Mouse (Mus musculus) kidney, adult 11 months (tissue): ENCODE measurements around the gene Sigirr.
A peak's percentile ranks its signal among the peaks of the same experiment; 100 is the strongest.

Experiments
- DNase-seq: peaks from one replicate; pipeline ENCODE4 v3.0.0; 2022

The Sigirr gene

DNA sequence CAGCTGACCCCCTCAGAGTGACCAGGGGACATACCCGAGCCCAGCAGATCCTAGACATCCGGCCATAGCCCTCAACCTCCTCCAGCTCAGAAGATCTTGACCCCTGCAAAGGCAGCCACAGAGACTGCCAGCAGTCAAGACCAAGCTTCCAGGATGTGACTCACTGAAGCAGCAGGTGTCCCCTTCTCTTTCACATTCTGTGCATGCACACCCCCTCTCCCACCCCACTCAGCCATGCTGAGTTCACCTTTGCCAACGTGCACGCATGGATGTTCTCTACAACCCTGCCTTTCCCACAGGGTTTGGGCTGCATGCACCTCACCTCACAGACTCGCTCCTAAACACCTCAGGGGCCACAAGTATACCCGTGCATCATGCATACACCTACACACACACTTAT is 4.4 kb downstream of the Sigirr start:
- DNase-seq: no peak

DNA sequence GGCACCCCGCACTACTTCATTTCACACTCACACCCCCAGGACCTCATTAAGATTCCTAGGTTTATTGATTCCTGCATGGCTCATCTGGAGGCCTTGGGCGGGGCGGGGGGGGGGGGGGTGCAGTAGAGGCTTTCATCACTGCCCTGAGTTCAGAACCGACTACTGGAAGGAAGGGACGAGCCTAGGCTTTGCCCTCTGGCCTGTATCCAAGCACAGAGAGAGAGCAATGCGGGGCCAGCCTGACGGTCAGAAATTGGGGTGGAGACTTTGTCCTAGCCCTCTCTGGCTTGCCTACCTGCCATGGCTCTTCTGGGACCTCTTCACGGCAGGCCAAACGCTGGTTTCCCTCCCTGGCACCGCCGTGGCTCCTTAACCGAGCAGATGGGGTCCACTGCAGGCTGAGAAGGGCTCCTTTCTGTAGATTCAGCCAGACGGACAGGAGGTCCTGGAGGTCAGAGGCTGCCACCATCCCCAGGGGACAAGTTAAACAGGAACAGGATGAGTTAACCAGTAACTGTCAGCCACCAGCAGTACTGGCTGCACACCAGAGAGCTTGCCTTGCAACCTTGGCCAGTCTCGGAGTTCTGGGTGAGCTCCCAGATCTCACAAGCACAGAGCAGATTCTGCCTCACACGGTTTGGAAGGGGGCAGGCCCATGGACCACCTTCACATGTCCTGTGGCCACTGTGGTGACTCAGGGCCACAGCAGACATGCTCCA is 5.7 kb downstream of the Sigirr start:
- peak; percentile 92 for DNase-seq

DNA sequence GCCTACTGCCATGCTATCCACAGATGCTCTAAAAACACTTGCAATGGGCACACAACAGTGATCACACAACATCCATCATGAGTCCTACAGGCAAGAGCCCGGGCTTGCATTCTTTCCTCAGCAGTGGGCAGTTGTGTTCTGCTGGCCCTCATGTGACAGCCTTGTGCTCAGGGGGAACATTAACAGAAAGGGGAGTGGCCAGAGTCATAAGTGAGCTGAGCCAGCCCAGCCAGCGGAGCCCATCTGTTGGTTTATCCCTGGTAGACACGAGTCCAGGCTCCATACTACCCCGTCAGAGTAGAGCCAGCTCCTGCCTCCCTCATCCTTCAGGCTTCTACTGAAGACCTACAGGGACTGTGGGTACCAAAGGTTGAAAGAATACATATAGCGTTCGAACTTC is 6.4 kb downstream of the Sigirr start:
- DNase-seq: peak; percentile 89

DNA sequence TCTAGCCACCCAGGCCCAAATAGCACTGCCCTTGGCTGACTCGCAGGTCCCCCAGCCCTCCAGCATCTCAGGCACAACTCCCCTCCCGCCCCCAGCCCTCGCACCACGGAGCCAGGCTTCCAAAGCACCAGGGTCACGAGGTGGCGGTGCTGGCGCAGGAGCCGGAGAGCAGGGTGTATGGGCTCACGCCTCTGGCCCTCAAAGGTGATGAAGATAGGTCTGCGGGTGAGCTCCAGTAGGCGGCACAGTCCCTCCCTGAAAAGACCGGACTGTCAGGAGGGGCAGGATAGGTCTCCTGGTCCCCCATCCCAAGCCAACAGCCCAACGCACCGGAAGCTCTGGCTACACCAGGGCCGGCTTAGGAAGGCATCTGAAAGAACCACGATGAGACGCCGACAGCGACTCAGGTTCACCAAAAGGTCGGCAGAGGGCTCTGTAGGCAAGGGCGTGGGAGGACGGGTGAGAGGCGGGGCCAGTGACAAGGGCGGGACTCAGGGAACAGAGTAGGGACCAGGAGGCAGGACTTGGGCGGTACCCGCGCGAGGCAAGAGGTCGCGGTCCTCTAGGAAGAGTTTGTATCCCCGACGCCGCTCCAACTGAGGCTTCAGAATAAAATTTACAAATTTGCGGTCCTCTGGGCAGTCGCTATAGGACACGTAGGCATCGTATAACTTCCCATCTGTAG is 8.2 kb downstream of the Sigirr start:
- peak; percentile 92 for DNase-seq

DNA sequence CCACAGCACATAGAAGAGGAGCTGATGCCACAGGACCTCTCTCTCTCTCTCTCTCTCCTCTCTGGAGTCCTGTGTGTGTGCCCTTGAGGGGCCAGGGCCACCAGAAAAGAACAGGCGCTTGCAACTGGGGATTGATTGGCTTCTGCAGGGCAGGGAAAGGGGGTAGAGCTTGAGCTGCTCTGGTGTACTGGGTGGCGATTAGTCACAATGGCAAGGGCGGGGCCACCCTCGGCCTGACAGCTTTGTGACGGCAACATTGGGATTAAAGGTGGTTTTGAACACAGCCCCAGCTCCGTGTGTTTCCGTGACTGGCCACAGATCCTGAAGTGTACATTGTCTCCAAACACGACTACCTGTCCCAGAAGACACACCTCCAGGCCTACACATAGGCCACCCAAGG is 10.1 kb downstream of the Sigirr start:
- no peak for DNase-seq

DNA sequence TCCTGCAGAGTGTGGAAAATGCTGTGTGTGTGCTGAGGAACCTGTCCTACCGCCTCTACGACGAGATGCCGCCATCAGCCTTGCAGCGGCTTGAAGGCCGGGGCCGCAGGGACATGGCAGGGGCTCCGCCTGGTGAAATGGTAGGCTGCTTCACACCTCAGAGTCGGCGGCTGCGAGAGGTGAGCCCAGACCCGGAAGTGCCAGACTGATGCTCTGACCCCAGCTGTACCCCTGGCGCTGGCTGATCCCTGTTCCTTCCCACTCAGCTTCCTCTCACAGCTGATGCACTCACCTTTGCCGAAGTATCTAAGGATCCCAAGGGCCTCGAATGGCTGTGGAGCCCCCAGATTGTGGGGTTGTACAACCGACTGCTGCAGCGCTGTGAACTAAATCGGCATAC is 11.9 kb downstream of the Sigirr start:
- no peak for DNase-seq

DNA sequence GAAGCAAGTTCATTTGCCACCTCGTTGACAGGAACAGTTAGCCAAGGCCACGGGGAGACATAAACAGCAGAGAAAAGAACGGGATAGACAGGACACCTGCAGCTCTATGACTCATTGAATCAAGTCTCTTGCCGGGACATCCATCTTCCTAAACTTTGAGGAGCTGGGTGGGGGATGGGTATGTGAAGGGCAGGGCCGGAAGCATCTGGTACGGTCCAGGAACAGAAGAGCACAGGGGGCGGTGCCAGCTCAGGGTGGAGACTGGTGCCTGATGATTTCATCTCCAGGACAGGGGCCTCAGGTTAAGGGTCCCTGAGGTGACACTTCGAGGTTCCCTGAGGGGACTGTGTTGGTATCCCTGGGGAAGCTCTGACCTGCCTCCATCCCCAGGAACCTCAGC is 12.5 kb downstream of the Sigirr start:
- no peak for DNase-seq

DNA sequence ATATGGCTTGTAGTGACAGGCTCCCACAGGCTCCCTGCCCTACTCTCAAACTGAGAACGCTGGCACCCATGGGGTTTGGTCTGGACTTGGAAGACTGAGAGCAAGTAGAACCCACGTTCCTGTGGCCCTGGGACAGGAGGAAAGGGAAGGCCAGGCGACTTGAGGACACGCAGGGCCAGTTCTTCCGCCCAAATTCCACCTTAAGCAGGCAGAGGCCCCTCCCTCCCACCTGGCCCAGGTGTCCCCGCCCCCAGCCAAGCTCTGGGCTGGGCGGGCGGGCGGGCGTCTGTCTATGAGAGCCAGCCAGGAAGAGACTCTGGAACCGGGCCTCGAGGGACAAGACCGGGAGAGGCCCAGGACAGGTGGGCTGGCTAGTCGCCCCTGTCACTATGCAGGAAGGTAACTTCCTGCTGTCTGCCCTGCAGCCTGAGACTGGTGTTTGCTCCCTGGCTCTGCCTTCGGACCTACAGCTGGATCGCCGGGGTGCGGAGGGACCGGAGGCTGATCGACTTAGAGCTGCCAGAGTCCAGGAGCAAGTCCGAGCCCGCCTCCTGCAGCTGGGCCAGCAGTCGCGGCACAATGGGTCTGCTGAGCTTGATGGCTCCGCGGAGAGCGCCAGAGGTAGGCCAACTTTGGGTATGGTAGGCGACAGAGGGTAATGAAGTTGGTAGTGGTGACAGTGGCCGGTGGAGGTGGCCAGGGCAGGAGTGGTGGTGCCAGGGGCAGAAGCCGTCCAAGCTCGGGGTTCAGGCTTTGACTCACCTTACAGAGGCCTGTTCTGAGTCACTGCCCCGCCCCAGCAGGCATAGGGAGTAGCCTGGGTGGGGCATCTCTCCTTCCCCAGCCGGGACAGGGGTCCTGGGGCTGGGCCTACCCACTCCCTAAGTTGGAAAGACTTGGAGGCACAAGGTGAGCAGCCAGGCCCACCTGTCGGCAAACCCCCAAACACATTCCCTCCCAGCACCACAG is 20.6 kb downstream of the Sigirr start:
- DNase-seq: peak; percentile 81

DNA sequence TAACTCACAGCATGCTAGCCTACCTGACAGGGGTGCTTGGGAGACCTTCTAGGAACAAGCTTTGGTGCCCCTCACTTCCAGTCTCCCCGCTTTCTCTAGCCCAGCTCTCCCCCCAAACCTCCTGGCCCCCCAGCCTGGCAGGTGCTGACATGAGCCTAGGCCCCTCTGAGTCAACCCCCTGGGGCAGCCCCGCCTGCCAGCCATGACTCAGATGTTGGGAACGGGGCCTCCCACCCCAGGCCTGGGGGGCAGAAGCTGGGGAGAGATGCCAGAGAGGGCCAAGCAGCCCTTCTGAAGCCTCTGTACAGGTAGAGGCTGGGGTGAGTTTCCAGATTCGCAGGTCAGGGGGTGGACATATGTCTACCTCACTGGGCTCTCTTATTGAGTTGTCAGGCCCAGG is 21.5 kb downstream of the Sigirr start:
- no peak for DNase-seq

DNA sequence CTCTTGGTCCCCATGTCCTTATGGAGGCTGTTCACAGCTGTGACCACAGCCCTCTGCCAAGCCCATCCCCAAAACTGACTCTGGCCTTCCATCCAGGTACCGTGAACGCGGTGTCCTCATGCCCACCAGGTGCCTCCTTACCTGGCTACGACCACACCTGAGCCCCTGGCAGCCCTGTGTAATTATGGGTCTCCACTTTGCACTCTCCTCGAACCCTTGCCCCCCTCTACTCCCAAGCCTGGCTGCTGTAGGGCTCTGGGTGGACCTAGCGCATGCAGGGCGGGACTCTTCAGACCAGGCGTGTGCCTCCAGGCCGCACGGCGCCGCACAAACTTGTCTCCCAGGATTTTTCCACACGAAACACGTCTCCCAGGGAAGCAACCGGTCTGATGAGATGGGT is 22.5 kb downstream of the Sigirr start, which contains the start of gene Pkp3:
TSS of gene Pkp3 (plus strand) at position 378 of the 400 bp plus-strand sequence.
- no peak for DNase-seq

DNA sequence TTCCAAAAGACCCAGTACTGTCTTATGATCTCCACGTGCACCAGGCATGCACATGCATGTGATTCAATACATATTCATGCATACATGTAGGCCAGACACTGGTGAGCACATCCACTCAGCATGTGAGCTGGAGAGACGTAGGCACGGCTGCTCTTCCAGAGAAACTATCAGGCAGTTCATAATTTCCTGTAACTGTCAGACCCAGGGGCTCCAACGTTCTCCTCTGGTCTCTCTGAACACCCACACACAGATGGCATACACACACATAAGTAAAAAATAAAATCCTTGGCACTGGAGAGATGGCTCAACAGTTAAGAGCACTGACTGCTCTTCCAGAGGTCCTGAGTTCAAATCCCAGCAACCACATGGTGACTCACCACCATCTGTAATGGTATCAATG is 26.6 kb downstream of the Sigirr start:
- no peak for DNase-seq

DNA sequence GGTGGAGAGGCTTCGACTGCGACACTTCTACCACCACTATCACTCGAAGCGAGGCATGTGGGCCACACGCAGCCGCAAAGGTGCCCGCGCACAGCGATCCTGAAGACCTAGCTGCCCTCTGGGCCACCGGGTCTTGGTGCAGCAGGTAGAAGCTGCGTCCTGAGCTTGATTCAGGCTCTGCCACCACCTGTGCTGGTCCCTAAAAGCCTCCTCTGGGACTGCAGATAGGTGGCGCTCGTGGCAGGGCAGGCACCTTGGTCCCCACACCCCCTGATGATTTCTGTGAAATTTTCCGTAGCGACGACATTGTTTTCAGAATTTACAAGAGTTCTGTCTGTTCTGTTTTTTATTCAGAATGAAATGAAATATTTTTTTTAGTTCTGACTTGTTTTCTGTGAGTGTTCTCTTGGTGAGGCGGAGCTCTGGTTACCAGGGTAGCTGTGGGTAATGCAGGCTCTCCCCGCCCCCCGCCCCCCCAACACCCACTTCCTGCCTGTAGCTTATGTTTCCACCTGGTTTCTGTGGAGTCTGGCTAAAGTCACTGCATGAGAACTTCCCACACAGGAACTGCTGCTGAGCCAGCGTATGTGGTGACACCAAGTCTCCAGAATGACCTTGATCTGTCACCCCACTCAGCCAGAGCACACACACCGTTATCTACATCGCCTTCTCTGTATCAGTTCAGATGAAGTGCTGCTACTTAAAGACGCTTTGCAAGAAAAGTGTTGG is 28.2 kb downstream of the Sigirr start:
- DNase-seq: no peak

DNA sequence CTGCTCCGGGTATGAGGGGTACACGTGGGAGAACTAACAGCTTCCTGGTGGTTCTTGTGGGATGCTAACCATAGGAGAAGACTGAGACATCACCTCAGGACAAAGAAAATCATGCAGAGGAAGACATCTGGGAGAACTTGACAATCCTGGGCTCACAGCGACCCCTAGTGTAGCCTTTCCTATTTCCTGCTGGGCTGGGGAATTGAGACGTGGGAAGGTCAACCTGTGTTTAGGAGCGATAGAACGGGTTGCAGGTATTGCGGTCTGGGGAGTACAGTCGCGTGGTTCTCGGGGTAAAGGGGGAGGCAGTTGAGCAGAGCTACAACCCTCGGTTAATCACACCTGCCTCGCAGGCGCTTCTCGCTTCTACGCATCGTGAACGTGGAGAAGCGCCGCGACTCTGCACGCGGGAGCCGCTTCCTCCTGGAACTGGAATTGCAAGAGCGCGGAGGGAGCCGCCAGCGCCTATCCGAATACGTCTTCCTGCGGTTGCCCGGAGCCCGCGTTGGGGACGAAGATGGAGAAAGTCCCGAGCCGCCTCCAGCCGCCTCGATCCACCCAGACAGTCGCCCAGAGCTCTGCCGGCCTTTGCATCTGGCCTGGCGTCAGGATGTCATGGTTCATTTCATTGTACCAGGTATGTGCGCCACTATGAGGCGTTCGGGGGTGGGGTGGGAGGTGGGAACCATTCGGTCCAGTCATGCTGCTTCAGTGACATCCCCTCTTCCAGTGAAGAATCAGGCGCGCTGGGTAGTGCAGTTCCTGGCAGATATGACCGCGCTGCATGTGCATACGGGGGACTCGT is 30.1 kb downstream of the Sigirr start:
- DNase-seq: peak; percentile 61

DNA sequence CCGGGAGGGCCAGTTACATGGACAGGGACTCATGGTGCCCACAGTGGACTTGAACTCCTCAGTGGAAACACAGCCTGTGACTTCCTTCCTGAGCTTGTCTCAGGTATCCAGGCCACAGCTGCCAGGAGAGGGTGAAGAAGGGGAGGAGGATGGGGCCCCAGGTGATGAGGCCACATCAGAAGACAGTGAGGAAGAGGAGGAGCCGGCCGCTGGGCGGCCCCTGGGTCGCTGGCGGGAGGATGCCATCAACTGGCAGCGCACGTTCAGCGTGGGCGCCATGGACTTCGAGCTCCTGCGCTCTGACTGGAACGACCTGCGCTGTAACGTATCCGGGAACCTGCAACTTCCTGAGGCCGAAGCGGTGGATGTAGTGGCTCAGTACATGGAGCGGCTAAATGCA is 32.0 kb downstream of the Sigirr start:
- no peak for DNase-seq

DNA sequence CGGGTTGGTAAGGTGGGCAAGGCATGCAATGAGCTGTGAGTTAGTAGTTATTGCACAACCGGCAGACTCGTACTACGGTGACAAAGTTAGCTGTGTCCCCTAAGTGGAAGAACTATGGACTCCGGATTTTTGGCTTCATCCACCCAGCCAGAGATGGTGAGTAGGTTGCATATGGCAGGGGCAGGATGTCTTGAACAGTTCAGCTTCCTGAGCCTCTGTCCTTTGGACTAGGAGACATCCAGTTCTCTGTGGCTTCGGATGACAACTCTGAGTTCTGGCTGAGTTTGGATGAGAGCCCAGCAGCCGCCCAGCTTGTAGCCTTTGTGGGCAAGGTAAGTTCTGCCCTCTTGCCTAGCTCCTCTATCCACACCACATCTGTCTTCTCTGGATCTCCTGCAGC is 35.8 kb downstream of the Sigirr start:
- peak; percentile 42 for DNase-seq

DNA sequence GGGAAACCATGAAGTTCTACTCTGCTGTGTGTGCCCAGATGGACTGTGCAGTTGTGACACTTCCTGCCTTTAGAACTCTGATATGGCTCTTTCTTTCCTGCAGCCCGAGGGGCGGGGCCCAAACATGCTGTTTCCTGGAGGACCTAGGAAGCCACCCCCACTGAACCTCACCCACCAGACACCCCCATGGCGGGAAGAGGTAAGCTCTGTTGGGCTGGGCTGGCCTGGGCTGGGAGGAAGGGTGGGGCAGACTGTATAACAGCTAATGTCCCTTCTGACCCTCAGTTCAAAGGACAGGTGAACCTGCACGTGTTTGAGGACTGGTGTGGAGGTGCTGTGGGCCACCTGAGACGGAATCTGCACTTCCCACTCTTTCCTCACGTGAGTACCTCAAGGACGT is 36.2 kb downstream of the Sigirr start:
- no peak for DNase-seq

DNA sequence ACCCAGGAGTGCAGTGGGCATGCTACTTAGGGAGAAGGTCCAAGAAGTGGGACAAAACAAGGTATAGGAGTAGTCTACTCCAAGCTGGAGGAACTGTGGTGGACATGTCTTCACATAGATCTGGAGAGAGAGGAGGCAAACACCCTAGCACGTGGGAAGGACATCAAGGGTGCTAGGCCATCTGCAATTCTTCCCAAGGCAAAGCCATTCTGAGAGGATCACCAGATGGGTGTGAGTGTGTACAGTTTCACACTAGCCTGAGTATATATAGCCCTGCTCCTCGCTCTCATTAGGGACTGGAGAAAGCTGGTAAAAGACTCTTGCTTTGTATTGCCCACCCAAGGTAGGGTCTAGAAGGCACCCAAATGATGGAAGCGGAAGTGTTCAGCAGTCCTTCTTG is 37.0 kb downstream of the Sigirr start:
- no peak for DNase-seq

DNA sequence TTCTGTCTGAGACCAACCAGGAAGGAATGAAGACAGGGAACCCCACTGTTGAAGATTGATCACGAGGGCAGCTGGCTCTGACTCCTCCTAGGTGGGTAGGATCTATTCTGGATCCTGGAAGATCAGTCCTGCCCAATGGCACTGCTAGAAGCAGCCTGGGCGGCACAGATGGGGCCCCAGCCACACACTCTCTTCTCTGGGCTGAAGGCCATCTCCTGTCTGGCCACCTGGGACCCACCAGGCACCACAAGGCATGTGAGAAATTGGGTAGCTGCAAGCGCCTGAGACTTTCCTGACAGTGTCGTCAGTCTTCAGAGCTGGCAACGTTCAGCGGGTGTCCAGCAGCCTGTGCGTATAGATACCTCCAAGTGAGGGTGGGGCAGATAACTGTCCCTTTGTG is 37.8 kb downstream of the Sigirr start:
- DNase-seq: no peak

DNA sequence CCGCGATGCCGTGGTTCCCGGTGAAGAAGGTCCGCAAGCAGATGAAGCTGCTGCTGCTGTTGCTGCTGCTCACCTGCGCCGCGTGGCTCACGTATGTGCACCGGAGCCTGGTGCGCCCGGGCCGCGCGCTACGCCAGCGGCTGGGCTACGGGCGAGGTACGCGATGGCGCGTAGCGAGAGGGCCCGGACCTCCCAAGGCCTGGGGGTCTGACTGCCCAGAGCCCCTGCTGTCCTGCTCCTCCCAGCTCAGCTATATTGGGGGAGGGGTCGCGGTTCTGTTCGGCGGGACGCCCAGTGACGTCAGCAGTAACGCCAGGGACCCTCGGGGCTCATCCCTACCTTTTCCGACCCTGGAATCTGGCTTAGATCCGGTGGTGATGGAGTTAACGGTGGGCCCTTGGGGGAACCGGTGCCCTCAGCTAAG is 39.1 kb downstream of the Sigirr start:
- DNase-seq: no peak

DNA sequence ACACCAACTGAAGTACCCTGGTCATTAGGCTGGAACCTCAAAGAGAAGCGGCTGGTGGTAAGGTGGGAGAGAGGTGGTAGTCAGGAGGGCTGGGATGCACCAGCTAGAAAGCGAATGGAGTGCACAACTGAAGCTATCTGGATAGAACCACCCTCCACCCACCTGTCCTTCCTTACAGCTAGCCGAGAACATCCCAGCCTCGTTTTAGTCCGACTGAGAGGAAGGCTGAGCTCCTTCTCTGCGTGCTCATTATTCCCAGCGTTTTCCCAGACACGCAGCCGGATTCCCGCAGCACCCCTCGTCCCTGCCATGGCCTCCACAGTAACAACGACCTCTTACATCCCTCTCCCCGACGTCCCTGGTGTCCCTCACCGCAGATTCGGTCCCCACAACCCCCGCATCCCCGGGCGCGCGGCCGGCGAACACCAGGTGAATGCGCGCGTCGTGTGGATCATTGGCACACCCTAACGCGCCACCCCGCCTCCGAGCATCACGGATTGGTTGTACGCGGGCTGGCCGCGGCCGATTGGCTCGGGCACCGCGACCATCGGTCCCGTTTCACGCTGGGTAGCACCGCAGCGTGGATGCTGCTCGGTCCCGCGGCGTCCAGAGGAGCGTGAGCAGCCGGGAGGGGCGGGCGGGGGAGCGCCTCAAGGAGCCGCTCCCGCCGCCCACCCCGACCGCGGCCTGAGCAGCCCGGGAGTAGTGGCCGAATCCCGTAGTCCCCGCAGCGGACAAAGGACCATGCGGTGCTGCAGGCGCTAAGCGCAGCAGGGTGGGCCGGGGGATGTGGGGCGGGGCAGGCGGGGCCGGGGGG is 39.7 kb downstream of the Sigirr start, which contains the start of gene B4galnt4:
TSS of gene B4galnt4 (plus strand) at position 679 of the 817 bp plus-strand sequence.
- peak; percentile 48 for DNase-seq

DNA sequence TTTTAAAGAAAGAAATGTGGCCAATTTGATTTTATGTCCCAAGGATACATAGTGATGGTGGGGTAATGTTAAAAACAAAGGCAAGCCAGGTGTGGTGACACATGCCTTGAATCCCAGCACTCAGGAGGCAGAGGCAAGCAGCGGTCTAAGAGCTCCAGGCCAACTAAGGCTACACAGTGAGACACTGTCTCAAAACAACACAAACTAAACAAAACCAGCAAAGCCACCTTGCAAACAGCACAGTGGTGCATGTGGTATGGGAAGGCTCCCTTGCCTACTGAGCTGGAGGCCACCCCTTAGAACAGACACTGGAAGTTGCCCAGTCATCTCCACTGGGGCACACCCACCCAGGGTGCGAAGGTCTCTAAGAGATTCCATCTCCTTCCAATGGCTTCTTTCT is 40.4 kb downstream of the Sigirr start:
- no peak for DNase-seq
